Mouse (Mus musculus): ENCODE measurements around the gene Csf2.
A peak's percentile ranks its signal among the peaks of the same experiment; 100 is the strongest.

The Csf2 gene

DNA sequence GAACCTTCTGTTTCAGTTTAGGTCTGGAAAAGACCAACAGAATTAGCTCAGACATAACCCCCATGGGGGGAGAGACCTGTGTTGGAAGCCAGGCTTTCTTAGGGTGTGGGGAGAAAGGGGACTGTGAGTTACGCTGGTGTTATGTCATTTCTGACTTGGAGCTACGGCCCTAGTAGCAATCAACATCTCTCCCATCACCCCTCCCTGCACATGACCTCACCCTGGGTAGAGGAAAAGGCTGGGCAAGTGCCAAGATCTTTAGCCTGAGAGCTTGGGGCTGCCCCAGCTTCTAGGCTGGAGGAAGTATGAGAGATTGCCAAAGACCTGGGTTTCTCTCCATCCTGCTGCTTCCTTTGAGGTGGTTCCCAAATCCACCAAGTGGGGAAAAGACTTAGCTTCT is 12.5 kb downstream of the Csf2 start:
- DNase-seq (ENCODE audit: low spot score in 2 of 2): peak; percentile 16 to 30

GRCm38 (mm10) chr11:54227478-54227877 is 22.0 kb downstream of the Csf2 start:
- DNase-seq (ENCODE audit: low spot score in 2 of 2): no peak

DNA sequence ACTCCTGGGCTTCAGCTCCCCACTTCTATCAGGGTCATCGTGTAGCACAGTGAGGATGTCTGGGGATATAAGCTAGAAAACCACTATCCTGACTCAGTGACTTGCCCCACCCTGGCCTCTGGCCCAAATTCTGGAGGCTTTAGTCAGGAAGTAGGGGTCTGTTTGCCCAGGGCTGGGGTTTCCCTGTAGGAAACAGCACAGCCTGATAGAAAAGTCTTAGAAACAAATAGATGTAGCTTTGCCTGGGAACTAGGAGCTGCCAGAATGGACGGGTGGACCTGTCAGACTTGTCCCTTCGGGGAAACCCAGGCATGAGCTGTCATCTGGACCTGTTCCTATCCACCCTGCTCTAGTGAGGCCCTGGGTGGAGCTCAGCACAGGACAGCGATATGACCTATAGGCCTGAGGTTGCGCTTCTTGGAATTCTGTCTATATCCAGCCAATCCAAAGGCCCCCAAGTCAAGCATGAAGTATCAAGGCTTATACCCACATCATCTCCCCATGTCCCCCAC is 24.9 kb downstream of the Csf2 start:
- DNase-seq (ENCODE audit: low spot score in 2 of 2): no peak

DNA sequence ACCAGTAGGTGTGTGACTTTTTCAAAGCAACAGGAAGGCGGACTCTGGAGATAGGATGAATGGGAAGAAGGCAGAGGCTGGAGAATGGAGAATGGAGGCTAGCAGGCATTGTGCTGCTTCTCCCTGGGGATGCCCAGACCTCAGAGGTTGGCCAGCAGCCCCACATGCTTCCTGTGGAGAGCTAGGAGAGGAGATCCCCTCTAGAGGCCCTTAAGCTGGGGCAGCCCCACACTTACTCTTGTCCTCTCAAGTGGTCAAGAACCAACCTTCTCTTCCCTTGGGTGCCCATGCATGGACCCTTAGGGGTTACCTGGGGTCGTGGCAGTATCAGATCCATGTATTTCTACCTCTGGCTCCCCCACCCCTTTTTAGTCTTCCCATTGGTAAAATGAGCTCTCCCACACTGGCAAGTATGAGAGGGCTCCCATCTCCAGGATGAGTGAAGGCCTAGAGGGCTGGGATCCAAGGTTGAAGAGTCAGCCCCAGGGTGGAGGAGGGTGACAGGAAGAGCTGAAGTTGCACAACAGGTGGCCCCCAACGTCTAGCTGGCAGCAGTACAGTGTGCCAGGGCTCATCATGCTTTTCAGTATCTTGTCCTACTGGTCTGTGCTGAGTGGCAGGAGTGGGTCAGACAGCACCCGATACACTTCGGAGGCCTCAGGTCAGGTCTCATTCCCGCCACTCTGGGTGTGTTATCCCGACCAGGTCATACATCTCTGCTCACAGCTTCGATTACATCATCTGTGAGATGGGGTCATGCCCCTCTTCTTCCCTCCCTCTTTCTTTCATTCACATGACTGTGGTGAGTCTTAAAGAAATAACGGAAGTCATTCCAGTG is 25.6 kb downstream of the Csf2 start:
- no peak for DNase-seq (ENCODE audit: low spot score in 2 of 2)

DNA sequence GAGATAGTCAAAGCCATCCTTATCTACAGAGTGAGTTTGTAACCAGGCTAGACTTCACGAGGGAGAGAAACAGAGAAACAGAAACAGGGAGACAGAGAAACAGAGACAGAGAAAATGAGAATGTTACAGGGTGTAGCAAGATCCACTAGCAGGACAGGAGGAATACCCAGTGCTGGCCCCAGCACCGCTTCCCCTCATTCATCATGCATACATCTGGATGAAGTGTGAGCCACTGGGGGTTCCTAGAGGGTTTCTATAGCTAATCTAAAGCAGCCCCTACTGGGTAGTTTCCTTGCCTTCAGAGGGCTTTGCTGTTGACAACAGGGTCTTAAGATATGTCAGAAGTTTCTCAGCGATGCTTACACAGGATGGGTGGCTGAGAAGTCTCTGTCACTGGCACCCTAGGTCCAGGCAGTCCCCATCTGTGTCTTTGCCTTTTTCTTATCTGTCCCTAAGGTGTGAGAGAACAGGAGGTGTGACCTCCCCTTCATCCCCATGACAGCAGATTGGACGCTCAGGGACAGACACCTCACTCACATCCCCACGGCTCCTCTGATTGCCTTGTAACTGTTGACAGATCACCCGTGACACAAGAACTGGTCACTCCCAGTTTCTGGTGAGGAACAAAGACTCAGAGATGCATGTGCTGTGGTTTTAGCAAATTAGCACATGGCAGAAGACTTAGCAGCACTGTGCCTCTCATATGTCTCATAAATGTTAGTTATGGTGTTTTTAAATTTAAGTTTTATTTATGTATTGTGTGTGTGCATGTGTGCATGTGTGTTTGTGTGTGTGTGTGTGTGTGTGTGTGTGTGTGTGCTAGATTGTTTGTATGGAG is 29.3 kb downstream of the Csf2 start:
- peak; percentile 26 to 46 for DNase-seq (ENCODE audit: low spot score in 2 of 2)

GRCm38 (mm10) chr11:54219191-54219590 is 30.3 kb downstream of the Csf2 start:
- DNase-seq (ENCODE audit: low spot score in 2 of 2): no peak

GRCm38 (mm10) chr11:54217384-54217783 is 32.1 kb downstream of the Csf2 start:
- DNase-seq (ENCODE audit: low spot score in 2 of 2): peak in 1 of 2 experiments; percentile 25

DNA sequence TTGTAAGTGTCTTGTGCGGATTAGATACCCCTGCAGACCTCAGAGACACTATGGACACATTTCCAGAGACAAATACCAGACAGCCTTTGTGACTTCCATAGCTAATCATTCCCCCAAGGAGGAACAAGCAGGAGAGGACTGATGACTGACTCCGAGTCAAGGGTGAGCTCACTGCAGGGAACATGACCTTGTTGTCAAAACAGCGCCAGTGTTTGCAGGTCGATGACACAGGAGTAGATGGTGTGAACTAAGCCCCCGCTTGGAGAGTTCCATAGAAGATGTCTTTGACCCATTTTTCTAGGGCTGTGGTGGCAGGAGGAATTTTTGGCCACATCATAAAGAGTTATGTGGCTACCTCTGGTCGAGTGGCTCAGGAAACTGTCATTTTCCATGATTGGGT is 33.4 kb downstream of the Csf2 start:
- no peak for DNase-seq (ENCODE audit: low spot score in 2 of 2)

- DNase-seq (ENCODE audit: low spot score in 2 of 2): peak; percentile 25 to 40
Observed at GRCm38 (mm10) chr11:54214499-54215443, 34.7 kb downstream of the Csf2 start.

GRCm38 (mm10) chr11:54213631-54214030 is 35.8 kb downstream of the Csf2 start:
- no peak for DNase-seq (ENCODE audit: low spot score in 2 of 2)

GRCm38 (mm10) chr11:54206993-54207392 is 42.5 kb downstream of the Csf2 start:
- DNase-seq (ENCODE audit: low spot score in 2 of 2): no peak

GRCm38 (mm10) chr11:54205366-54205765 is 44.1 kb downstream of the Csf2 start:
- no peak for DNase-seq (ENCODE audit: low spot score in 2 of 2)

GRCm38 (mm10) chr11:54204781-54205180 is 44.7 kb downstream of the Csf2 start:
- DNase-seq (ENCODE audit: low spot score in 2 of 2): no peak

GRCm38 (mm10) chr11:54203162-54203561 is 46.3 kb downstream of the Csf2 start:
- DNase-seq (ENCODE audit: low spot score in 2 of 2): no peak

- DNase-seq (ENCODE audit: low spot score in 2 of 2): no peak
Observed at GRCm38 (mm10) chr11:54201881-54202685, 47.4 kb downstream of the Csf2 start.

DNA sequence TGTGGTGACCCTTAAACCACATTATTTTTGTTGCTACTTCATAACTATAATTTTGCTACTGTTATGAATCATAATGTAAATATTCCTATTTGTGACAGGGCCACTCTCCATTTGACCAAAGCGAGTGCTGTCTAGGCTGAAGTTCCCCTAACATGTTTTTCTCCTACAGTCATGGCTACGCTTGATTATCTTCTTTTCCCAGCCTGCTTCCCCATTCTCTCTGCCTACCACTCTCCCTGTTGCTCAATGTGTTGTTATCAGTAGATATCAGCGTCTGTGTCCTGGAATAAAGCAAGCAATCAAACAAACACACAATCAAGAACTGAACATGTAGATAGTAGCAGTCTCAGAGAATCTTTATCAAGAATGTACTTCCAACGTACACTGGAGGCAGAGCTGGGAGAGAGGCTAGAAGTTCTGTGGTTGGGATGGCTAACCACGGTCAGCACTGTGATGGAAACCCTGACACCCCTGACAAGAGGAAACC is 48.1 kb downstream of the Csf2 start:
- no peak for DNase-seq (ENCODE audit: low spot score in 2 of 2)
